Mouse (Mus musculus): ENCODE results near the gene 2210016F16Rik.
A peak's percentile ranks its signal among the peaks of the same experiment; 100 is the strongest.
"Not testable (repeated sequence)": the region's sequence is repeated elsewhere in the genome, so short reads cannot be mapped to it uniquely, and the experiment has no call there.

The 2210016F16Rik gene

GRCm38 (mm10) chr13:58384779-58385546 lies at the start of gene 2210016F16Rik:
Gene 2210016F16Rik, minus strand, starts transcription at chr13:58385225.
- peak; percentile 44 to 60 for DNase-seq

DNA sequence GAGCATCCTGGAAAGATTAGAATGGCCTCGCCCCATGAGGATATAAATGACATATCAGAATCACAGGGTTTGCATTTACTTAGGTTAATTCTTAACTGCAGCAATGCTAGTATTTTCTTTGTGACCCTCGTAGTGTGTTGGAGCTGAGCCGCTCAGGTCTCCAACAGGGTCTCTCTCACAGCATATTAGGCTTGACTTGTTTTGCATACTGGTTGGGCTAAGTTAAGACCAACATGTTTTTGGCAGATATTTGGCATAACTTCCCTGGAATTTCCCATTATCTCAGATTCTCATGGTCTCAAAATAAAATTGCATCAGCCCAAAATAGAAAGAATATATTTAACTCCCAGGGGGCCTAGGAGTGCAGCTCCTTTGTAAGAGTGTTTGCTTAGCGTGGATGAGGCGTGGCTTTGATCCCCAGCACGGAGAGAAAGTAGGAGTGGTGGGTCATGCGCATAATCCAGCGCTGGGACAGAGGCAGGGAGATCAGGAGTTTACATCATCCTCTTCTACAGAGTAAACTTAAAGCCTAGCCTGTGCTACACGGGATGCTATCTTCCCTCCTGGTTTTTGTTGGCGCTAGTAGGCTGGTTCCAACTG lies 38.1 kb upstream of the 2210016F16Rik start:
- DNase-seq: no peak

DNA sequence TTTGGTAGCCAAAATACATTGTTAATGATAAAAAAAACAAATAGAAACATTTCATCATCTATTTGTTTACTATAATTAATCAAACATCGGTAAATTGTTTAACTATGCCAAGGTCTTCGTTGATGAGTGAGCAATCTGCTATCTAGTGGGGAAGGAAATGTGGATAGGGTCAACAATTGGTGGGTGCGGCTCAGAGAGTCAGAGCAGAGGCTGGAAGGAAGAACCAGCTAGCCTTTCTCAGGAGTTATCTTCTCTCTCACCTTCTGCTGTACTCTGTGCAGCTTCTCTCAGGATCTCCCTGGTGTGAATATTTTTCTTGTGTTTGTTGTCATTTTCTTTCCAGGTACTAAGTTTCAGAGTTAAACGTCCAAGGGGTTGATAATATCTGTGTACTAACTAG lies 37.2 kb upstream of the 2210016F16Rik start:
- DNase-seq: no peak

GRCm38 (mm10) chr13:58421026-58421425 lies 36.0 kb upstream of the 2210016F16Rik start:
- DNase-seq: no peak

- DNase-seq: no peak
Observed at GRCm38 (mm10) chr13:58419266-58419665, 34.2 kb upstream of the 2210016F16Rik start.

DNA sequence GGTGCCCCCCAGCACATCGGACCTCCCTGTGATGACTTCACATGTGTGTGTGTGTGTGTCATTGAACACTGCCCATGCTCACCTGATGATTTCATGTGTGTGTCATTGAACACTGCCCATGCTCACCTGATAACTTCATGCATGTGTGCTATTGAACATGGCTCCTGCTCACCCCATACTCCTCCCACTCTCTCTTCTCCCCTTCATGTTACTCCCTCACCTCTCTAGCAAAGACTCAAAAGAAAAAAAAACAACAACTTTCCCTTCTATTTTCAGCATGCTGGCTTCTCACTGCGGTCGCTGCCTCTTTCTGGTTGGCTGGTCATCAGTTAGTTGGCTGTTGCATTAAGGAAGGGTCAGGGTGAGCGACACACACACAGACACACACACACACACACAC lies 33.6 kb upstream of the 2210016F16Rik start:
- no peak for DNase-seq

DNA sequence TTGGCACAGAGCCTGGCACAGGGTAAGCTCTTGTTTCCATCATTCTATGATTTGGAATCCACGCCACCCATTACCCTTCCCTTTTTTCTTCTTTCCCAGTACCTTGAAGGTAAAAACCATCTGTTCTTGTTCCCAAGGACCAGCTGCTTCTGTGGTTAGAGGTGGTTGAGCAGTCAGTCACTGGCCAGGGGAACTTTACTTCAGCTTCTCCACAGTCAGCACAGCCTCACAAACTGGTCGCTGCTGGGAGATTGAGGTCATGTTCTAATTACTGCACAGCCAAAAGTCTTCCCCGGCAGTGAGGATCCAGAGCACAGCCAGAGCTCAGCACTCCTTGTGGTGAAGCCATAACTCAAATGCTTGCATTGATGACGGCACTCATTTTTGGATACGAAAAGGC lies 30.8 kb upstream of the 2210016F16Rik start:
- DNase-seq: no peak

- no peak for DNase-seq
Observed at GRCm38 (mm10) chr13:58415374-58415773, 30.3 kb upstream of the 2210016F16Rik start.

DNA sequence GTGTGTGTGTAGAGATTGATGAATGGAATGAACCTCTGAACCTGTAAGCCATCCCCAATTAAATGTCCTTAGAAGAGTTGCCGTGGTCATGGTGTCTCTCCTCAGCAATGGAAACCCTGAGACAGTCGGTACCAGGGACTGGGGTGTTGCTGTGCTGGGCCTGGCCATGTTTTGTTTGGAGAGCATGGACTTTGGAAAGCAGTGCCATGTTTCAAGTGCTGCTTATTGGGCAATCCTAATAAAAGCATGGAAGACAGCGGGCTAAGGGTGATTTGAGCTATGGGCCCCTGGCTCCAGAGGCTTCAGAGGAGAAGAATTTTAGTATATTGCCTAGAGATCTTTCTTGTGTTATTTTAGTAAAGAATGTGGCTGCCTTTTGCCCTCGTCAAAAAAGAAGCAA lies 26.0 kb upstream of the 2210016F16Rik start:
- DNase-seq: no peak

GRCm38 (mm10) chr13:58403243-58403642 lies 18.2 kb upstream of the 2210016F16Rik start, which contains the start of gene Hnrnpk:
Gene Hnrnpk, minus strand, starts transcription at chr13:58403343.
- not testable (repeated sequence) for DNase-seq

- DNase-seq: no peak
Observed at GRCm38 (mm10) chr13:58402744-58403110, 17.7 kb upstream of the 2210016F16Rik start.

GRCm38 (mm10) chr13:58402003-58402743 lies 17.1 kb upstream of the 2210016F16Rik start, which contains the start of gene Rmi1:
Gene Rmi1, plus strand, starts transcription at chr13:58402248.
- peak; percentile 96 to 99 for DNase-seq

DNA sequence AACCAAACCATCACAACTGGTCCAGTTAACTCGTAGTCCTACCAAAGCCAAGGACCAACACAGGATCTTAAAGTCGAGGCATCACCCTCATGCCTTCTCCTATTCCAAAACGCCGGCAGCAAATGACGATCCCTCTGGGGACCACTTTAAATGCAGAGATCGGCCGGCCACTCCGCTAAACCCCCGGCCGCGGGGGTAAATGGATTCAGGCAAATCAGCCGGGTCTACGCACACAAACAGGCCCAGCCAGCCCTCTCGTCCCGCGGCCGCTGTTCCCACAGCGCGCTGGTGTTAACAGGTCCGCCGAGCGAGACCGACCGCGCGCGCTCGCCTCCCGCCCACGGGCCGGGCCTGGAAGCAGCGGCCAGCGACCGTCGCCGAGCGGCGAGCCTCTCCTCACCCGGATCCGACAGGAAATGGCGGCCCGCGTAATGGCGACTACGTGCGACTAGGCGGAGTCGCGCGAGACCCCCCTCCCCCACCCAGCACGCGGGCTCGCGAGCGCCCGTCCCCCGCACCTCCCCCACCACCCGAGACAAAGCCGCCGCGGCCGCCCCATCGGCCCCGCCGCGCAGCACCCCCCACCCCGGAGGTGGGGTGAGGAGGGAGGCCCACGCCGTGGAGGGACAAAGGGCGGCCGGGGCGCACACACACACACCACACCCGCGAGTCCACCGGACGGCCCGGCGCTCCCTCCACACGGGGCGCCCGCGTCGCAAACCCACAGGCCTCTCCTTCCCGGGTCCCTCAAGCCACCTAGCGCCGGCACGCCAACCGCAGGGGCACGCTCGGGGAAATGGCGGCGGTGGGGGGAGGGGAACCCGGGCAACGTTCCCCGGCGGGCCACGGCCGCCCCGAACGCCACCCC lies 16.3 kb upstream of the 2210016F16Rik start:
- DNase-seq: peak; percentile 71 to 75

GRCm38 (mm10) chr13:58400576-58400975 lies 15.6 kb upstream of the 2210016F16Rik start:
- no peak for DNase-seq

- no peak for DNase-seq
Observed at GRCm38 (mm10) chr13:58397651-58398050, 12.6 kb upstream of the 2210016F16Rik start.

- DNase-seq: not testable (repeated sequence)
Observed at GRCm38 (mm10) chr13:58394392-58394791, 9.4 kb upstream of the 2210016F16Rik start.

DNA sequence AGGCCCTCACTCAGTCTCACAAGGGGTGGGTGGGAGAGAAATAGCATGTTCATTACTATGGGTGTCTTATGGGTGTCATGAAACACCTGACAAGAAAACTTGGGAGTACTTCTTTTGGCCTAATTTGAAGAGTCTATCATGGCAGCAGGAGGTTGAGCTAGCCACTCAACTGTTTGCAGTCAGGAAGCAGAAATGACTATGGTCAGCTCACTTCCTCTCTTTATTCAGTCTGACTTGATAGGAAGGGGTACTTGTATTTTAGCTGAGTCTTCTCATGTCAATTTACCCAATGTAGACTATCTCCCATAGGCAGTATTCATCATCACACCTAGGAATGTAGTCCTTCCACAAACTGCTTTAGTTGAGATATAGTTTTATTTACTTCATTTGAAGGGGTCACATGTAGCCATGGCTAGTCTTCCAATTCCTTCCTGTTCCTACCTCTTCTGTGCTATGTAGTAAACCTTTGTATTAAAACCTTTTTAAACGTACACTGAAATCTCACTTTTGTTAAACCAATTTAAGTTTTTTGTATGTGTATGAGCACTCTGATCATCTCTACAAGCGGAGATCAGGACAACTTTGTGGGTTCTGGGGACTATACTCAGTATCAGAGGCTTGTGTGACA lies 4.4 kb upstream of the 2210016F16Rik start:
- no peak for DNase-seq

DNA sequence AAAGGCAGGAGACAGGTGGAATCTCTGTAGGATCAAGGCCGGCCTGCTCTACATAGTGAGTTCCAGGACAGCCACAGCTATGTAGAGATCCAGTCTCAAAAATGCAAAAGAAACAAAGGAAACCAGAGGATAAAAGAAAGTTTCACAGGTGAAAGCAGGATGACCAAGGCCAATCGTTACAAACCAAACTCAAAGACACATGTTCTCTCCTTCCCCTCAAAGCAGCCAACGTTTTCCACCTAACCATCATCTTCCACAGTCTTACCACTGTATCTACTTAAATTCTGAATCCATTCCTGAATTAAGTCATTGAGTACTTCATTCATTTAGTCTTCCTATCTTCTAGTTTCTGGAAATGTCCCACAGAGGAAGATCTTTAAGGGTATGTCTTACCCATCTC lies 3.4 kb upstream of the 2210016F16Rik start:
- no peak for DNase-seq

GRCm38 (mm10) chr13:58387948-58388347 lies 2.9 kb upstream of the 2210016F16Rik start:
- DNase-seq: peak; percentile 64 to 66

GRCm38 (mm10) chr13:58385547-58385920 lies 509 bp upstream of the 2210016F16Rik start:
- no peak for DNase-seq

DNA sequence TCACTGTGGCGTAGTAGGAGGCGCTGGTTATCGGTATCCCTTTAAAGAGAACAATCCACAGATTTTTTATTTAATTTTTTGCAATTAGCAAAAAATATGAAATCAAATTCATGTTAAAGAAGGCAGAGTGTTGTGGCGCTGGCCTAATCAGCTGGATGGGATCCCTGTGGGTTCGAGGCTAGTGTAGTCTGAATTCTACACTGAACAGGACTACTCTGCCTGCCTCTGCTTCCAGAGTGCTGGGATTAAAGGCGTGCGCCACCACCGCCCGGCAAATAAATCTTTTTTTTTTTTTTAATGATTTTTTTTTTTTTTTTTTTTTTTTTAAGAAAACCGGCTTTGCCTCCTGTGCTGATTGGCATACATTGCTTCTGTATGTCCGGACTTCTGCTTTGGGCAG lies 654 bp downstream of the 2210016F16Rik start:
- no peak for DNase-seq

- DNase-seq: no peak
Observed at GRCm38 (mm10) chr13:58373153-58373470, 11.9 kb downstream of the 2210016F16Rik start.

Data from cerebellum, adult 18-20 months (tissue).